Mouse (Mus musculus) embryonic facial prominence, embryonic 11.5 days (tissue): ENCODE data around the gene Gm28551. TPM values are rescaled to one million over a fixed set of nuclear protein-coding genes. Genes with fewer than 3 reads are reported as not detected.

Experiments used
- ATAC-seq: fragments of 200-750 bp; cut with Nextera tagmentation; replicated peaks from 2 replicates; pipeline ENCODE4 v1.8.0; 2017; ENCODE audit warnings: low read depth; ENCODE audit not compliant: insufficient number of reproducible peaks, low FRiP score, low TSS enrichment
- DNase-seq: peaks from one replicate; pipeline ENCODE4 v3.0.0-alpha.2; 2015; ENCODE audit warnings: low spot score
- H3K27ac ChIP-seq: fragments of 300-500 bp; sonication (generic); replicated peaks from 2 replicates; pipeline ENCODE4 v1.5.1; 2014; ENCODE audit warnings: mild to moderate bottlenecking, low read depth, low read length, control low read depth
- H3K27me3 ChIP-seq: fragments of 300-500 bp; sonication (generic); 2 replicates; pipeline ENCODE4 v1.6.1; 2014; ENCODE audit warnings: mild to moderate bottlenecking, low read length, moderate library complexity, mixed read lengths; ENCODE audit not compliant: control insufficient read depth, insufficient read depth
- H3K36me3 ChIP-seq: fragments of 300-500 bp; sonication (generic); replicated peaks from 2 replicates; pipeline ENCODE4 v1.6.1; 2014; ENCODE audit warnings: low read depth, mild to moderate bottlenecking, low read length, moderate library complexity, mixed read lengths; ENCODE audit not compliant: control insufficient read depth, insufficient read depth
- H3K4me1 ChIP-seq: fragments of 300-500 bp; sonication (generic); 2 replicates; pipeline ENCODE4 v1.6.1; 2014; ENCODE audit warnings: low read length, mixed read lengths; ENCODE audit not compliant: control insufficient read depth, insufficient read depth
- H3K4me2 ChIP-seq: fragments of 300-500 bp; sonication (generic); 2 replicates; pipeline ENCODE4 v1.6.1; 2014; ENCODE audit warnings: low read depth, mild to moderate bottlenecking, control low read depth, low read length, moderate library complexity
- H3K4me3 ChIP-seq: fragments of 300-500 bp; sonication (generic); 2 replicates; pipeline ENCODE4 v1.5.1; 2014; ENCODE audit warnings: low read depth, low read length, control low read depth
- H3K9ac ChIP-seq: fragments of 300-500 bp; sonication (generic); replicated peaks from 2 replicates; pipeline ENCODE4 v1.6.1; 2014; ENCODE audit warnings: mild to moderate bottlenecking, control low read depth, low read length
- H3K9me3 ChIP-seq: fragments of 300-500 bp; sonication (generic); replicated peaks from 2 replicates; pipeline ENCODE4 v1.6.1; 2016; ENCODE audit warnings: mild to moderate bottlenecking, low read length, inconsistent platforms, mixed read lengths; ENCODE audit not compliant: control insufficient read depth
- WGBS: fragments of 180-500 bp; shearing (Covaris S2); extraction: QIAGEN DNeasy Blood & Tissue Kit; methylation state at CpG from one replicate; pipeline ENCODE4 v1.1.7; 2014; 5-methylcytosine and 5-hydroxymethylcytosine counted together
- polyA plus RNA-seq: library from polyadenylated mRNA; unstranded; fragments of >200 nt; fragmentation: Nextera tagmentation; extraction: Ambion mirVana; gene quantifications from 2 replicates; pipeline ENCODE4 v1.2.1, GENCODE M21; 2014

Gene Gm28551
- polyA plus RNA-seq, 1 experiment from 2014 or later, result 1.4 TPM

DNA sequence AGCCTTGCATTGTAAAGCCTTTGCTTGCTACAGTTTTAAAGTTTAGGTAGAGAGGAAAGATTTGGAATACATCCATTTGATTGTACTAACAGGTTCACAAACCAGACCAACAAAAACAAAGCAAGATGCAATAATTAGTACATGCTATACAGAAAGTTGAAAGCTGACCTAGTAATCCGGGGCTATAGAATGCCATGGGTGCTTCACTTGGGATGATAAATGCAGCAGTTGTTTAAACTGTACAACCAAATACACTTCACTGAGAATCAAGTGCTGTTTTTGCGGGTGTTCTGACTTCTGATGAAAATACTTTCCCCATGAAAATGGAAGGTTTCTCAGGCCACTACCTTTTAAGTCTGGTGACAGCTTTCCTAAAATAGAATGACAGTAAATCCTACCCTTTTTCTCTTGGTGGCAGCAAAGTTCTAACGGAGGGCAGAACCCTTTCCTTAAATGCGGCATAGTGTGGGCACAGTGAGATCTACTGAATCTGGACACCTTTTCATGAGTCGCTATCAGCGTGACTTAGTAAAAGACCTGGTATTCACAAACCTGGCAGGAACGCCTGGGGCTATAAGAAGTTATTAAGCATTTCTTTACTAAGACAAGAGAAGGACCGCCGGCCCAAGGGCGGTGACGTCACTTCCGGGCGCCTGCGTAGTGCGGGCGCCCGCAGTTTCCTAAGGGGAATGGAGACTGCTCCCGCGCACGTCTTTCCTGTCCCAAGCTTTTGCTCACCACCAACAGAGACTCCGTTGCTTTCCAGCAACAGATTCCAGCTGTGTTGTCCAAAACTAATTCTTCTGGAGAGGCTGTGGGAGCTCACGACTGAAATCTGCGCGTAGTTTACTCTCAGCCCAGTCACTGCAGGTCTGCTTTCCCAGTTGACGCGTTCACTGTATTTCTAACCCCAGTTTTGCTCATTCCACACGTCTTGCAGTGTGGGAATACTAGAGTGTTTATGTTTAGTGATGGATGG lies 39.2 kb downstream of the Gm28551 start, which contains the start of gene Osgepl1:
Osgepl1 (plus strand) TSS at position 636 of the 979 bp plus-strand sequence.
- no peaks in the 10 kb centered on the region for H3K36me3 ChIP-seq
- 3% methylated on average over 27 of the region's 27 CpGs for WGBS
- peak within 1 kb of the TSS; percentile 58 for H3K4me3 ChIP-seq
- no peaks in the 10 kb centered on the region for H3K9me3 ChIP-seq
- H3K27ac ChIP-seq, result peak within 1 kb of the TSS; percentile 52
- no peaks in the 10 kb centered on the region for H3K27me3 ChIP-seq
- peak; percentile 93 for DNase-seq
- peak; percentile 93 for ATAC-seq
- peak within 1 kb of the TSS; percentile 58 for H3K4me2 ChIP-seq
- no peaks in the 10 kb centered on the region for H3K4me1 ChIP-seq
- H3K9ac ChIP-seq, result peak within 1 kb of the TSS; percentile 77

DNA sequence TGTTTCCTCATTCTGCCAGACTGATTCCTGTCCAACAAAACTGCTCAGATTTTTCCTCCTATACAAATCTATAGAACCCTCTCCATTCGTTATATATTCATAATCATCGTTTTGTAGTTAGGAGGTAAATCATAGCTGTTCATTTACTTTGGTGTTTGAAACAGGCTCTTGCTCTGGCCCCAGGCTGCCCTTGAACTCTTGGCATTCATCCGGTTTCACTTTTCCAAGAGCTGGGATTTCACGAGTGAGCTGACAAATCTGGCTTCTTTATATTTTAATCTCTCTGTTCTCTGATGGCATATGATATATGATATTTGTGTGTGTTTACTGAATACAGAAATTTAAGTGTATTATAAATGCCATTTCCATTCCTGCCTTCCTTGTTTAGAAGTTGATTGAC lies 52.0 kb downstream of the Gm28551 start:
- H3K36me3 ChIP-seq, result no peaks in the 10 kb centered on the region
- WGBS, result 84% methylated on average over 4 of the region's 4 CpGs
- ATAC-seq (no peak), DNase-seq (no peak)
- no peak overlapping the region for H3K9ac ChIP-seq
- H3K27me3 ChIP-seq, result no peaks in the 10 kb centered on the region
- no peak overlapping the region for H3K27ac ChIP-seq
- no peaks in the 10 kb centered on the region for H3K4me1 ChIP-seq
- H3K9me3 ChIP-seq, result no peaks in the 10 kb centered on the region
- H3K4me3 ChIP-seq, result no peak overlapping the region
- no peak overlapping the region for H3K4me2 ChIP-seq

DNA sequence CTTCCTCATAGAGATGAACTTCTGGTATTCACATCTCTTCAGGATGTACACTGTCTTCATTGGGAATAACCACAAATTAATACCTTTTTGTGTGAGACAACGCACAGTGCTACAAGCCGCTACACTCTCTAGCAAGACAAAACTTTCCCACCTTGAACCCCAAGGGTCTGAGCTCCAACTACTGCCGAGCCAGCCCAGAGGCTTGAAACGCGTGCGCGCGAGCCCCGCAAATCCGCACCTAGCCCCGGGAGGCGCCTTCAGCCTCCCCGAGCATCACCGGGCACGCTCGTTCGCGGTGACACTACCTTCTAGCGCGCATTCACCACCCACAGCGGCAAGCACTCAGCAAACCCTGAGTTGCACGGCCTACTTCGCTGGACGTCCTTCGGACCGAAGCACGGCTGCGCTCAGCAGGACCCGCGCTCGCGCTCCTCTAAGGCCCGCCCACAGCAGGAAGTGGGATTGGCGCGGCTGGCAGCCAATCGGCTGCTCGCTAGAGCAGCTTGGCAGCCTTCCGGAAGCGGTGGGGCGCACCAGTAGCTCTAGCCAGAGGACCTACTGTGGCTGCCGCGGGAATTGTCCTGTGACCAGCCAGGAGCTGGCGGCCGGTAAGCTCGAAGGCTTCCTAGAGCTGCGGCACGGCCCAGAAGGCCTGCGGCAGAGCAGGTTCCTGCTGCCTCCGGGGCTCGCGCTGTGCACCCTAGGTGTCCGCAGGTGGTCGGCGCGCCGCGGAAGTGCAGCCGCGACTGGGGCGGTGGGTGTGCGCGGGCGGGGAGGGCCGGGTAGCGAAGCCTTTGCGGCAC lies 55.7 kb downstream of the Gm28551 start, which contains the start of the genes Pms1, Ormdl1 and Gm28778:
Pms1 (minus strand) TSS at position 438 of the 803 bp plus-strand sequence.
Ormdl1 (plus strand) TSS at position 515 of the 803 bp plus-strand sequence.
Gm28778 (plus strand) TSS at position 531 of the 803 bp plus-strand sequence.
- Histone ChIP-seq H3K9me3 (no peaks in the 10 kb centered on the region), H3K4me3 (peak within 1 kb of the TSS; percentile 66), H3K36me3 (no peaks in the 10 kb centered on the region), H3K9ac (peak within 1 kb of the TSS; percentile 77), H3K27ac (peak within 1 kb of the TSS; percentile 66; the same call in 1 of the 2 replicates), H3K4me2 (peak within 1 kb of the TSS; percentile 50), H3K27me3 (no peaks in the 10 kb centered on the region), H3K4me1 (no peaks in the 10 kb centered on the region)
- DNase-seq (peak; percentile 95), ATAC-seq (peak; percentile 99)
- under 1% methylated on average over 66 of the region's 66 CpGs for WGBS

DNA sequence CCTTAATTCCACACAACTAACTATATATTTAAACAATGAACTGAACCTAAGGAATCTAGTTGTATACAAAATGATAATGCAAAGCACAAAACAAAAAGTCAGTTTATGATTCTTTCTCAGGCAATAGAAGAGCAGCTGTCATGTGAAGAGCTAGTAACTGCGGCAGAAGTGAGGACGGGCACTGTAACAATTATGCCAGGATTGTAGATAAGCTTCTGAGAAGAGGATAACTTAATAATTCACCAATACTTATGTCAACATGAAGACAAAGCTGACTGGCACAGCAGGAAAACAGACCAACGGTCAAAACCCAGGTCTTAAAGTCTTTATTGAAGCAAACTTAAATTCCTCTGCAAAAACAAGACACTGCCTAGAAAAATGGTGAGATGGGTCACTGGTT lies 61.3 kb downstream of the Gm28551 start:
- WGBS, result 85% methylated on average over 3 of the region's 3 CpGs

More for the DNA sequence above, 61.3 kb downstream of the Gm28551 start:
- no peak for ATAC-seq
- no peak for DNase-seq
- Histone ChIP-seq H3K9ac (no peak overlapping the region), H3K4me1 (no peaks in the 10 kb centered on the region), H3K27me3 (no peaks in the 10 kb centered on the region), H3K36me3 (no peaks in the 10 kb centered on the region), H3K27ac (no peak overlapping the region), H3K4me2 (no peak overlapping the region), H3K9me3 (no peaks in the 10 kb centered on the region), H3K4me3 (no peak overlapping the region)

Other genes starting within 250 kb of the Gm28551 start
- gene 1700019A02Rik, start 165.0 kb downstream of the Gm28551 start, polyA plus RNA-seq, result not detected in 2 replicates
- gene Pms1, start 55.6 kb downstream of the Gm28551 start, polyA plus RNA-seq, result 21.6 and 25.9 TPM in 2 replicates
- 71.7 and 72.1 TPM in 2 replicates for gene Ormdl1, start 55.6 kb downstream of the Gm28551 start, polyA plus RNA-seq
- gene Gm28778, start 55.6 kb downstream of the Gm28551 start, polyA plus RNA-seq, result not detected in 2 replicates
- gene Osgepl1, start 39.0 kb downstream of the Gm28551 start, polyA plus RNA-seq, result 25.6 and 26.6 TPM in 2 replicates
- gene Asdurf, start within 50 bp of the Gm28551 start, polyA plus RNA-seq, result not detected in 2 replicates
- 114 and 138 TPM in 2 replicates for gene Asnsd1, start 85 bp upstream of the Gm28551 start, polyA plus RNA-seq